Mouse (Mus musculus) liver, embryonic 16.5 days (tissue): ENCODE measurements around the gene Pfkp. TPM values are rescaled to one million over a fixed set of nuclear protein-coding genes. Genes with fewer than 3 reads are reported as not detected.

ENCODE experiments used
- ATAC-seq: fragments of 200-750 bp; cut with Nextera tagmentation; 2 replicates; pipeline ENCODE4 v1.8.0; 2017; ENCODE audit warnings: low read depth, mild to moderate bottlenecking, moderate number of reproducible peaks, moderate library complexity
- H3K27ac ChIP-seq: fragments of 300-500 bp; sonication (generic); 2 replicates; pipeline ENCODE4 v1.5.1; 2014; ENCODE audit warnings: mild to moderate bottlenecking, low read length
- H3K27me3 ChIP-seq: fragments of 300-500 bp; sonication (generic); 2 replicates; pipeline ENCODE4 v1.6.1; 2014; ENCODE audit warnings: low read depth, low read length, mixed read lengths; ENCODE audit not compliant: control insufficient read depth, insufficient read depth
- H3K36me3 ChIP-seq: fragments of 300-500 bp; sonication (generic); 2 replicates; pipeline ENCODE4 v1.6.1; 2014; ENCODE audit warnings: mild to moderate bottlenecking; ENCODE audit not compliant: control insufficient read depth, insufficient read depth
- H3K4me1 ChIP-seq: fragments of 300-500 bp; sonication (generic); 2 replicates; pipeline ENCODE4 v1.6.1; 2014; ENCODE audit warnings: low read depth, low read length, mixed read lengths; ENCODE audit not compliant: control insufficient read depth
- H3K4me2 ChIP-seq: fragments of 300-500 bp; sonication (generic); 2 replicates; pipeline ENCODE4 v1.6.1; 2014; ENCODE audit warnings: low read depth, low read length, mixed read lengths
- H3K4me3 ChIP-seq: fragments of 300-500 bp; sonication (generic); 2 replicates; pipeline ENCODE4 v1.5.1; 2014; ENCODE audit warnings: low read depth, mild to moderate bottlenecking, low read length
- H3K9ac ChIP-seq: fragments of 300-500 bp; sonication (generic); 2 replicates; pipeline ENCODE4 v1.6.1; 2014; ENCODE audit warnings: low read depth, low read length
- H3K9me3 ChIP-seq: fragments of 300-500 bp; sonication (generic); replicated peaks from 2 replicates; pipeline ENCODE4 v1.6.1; 2016; ENCODE audit warnings: low read length; ENCODE audit not compliant: control insufficient read depth
- WGBS: fragments of 180-500 bp; shearing (Covaris S2); extraction: QIAGEN DNeasy Blood & Tissue Kit; methylation state at CpG from one replicate; pipeline ENCODE4 v1.1.7; 2014; ENCODE audit not compliant: insufficient replicate concordance; 5-methylcytosine and 5-hydroxymethylcytosine counted together
- polyA plus RNA-seq: library from polyadenylated mRNA; unstranded; fragments of >200 nt; fragmentation: Nextera tagmentation; extraction: Ambion mirVana; gene quantifications from 2 replicates; pipeline ENCODE4 v1.2.1, GENCODE M21; 2015

Pfkp gene
- polyA plus RNA-seq, 1 experiment from 2014 or later, result 5.6 TPM

DNA sequence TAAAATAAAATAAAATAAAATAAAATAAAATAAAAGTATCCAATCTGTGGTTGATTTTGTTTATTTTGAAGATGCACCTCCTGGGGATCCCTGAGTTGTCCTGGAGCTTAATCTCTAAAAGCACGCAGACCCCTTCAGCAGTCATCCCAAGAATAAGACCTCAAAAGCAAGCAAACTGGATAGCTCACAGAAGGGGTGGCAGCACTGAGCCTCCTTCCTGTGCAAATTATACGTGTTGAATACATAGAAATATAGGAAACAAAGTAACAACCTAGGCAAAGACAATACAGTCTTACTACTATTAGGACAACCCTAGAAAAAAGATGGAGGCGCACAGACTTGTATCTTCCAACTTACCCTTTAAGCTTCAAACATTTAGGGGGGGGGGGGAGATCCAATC lies 965 bp upstream of the Pfkp start:
- Histone ChIP-seq H3K9ac (no peak overlapping the region), H3K9me3 (no peaks in the 10 kb centered on the region), H3K36me3 (no peaks in the 10 kb centered on the region), H3K27ac (no peak overlapping the region), H3K27me3 (no peaks in the 10 kb centered on the region), H3K4me1 (peaks cover 22% of the 10 kb centered on the region), H3K4me2 (no peak overlapping the region), H3K4me3 (no peak overlapping the region)
- WGBS, result 58% methylated on average over 3 of the region's 3 CpGs
- ATAC-seq, result no peak

DNA sequence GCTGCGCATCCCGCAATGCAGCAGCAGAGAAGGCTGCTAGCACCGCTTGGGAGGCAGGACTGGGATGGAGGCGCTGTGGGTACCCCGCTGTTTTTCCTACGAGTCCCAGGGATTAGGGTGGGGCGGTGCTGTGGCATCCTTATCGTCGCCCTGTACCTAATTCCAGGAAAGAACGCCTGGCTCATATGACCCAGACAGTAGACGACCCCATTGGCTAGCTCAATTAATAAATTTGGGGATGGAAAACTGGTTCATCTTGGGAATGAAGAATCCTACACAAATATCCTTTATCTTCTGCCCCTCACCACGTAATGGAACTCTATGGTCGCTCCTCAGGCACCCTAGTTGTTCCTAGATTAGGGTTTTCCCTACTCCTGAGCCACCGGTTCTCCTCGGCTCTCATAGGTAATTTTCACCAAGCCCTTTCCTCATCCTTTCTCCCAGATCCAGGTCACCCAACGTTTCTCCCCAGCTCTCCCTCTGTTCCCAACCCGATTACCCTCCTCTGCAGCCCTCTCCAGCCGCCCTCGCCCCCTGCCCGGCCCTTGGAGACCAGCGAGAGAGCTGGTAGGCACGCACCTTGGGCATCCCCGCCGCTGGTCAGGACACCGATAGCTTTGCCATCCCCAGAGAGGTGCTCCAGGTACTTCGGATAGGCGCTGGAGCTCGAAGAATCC lies 447 bp downstream of the Pfkp start:
- peaks cover 22% of the 10 kb centered on the region for H3K4me1 ChIP-seq
- H3K9ac ChIP-seq, result peak overlapping the region; percentile 42
- no peaks in the 10 kb centered on the region for H3K27me3 ChIP-seq
- peak; percentile 2; the same call in 1 of the 2 replicates for ATAC-seq
- WGBS, result under 1% methylated on average over 28 of the region's 28 CpGs
- H3K36me3 ChIP-seq, result no peaks in the 10 kb centered on the region
- H3K9me3 ChIP-seq, result no peaks in the 10 kb centered on the region
- peak overlapping the region; percentile 63 for H3K4me3 ChIP-seq
- H3K27ac ChIP-seq, result no peak overlapping the region
- H3K4me2 ChIP-seq, result peak overlapping the region; percentile 90

DNA sequence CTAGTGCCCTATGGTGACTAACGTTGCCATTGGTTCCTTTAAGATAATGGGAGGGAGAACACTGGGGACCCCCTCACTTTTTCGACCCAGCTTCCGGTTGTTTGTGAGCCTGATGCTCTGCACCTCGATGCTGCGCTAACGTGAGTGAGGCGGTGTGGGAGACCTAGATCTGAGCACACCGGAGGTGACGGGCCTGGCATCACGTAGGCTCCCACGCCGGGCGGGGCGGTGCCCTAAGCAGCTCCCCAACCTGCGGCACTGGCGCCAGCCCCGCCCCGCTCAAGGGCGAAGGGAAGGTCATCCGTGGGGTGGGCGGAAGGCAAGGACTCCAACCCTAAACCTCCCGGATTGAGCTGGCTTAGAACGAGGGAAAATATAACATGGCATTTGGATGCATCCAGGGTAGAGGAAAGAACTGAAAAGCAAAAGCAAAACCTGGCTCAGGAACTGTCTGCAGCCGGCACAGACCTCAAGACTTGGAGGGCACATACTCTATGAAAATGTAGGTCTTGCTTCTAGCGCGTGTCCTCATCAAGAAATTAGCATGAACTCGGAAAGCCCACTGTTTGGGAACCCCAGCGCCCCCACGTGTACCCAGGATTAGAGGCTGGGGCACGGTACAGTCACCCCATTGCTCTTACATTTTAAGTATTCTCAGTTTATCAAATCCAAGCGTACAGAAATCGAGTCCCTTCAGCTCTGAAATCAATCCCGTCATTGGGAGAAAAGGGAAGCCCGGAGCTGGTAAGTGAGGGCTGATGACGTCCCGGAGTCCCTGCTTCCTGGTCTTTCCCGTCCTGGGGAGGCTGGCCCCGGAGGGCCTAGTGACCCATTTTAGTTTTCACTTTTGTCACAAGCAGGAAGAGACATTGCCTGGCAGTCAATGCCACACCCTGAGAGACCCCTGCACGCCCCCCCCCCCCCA lies 1.2 kb downstream of the Pfkp start:
- under 1% methylated on average over 39 of the region's 39 CpGs for WGBS
- no peak overlapping the region for H3K27ac ChIP-seq
- peak; percentile 62 for ATAC-seq
- H3K36me3 ChIP-seq, result no peaks in the 10 kb centered on the region
- peak overlapping the region; percentile 42 for H3K9ac ChIP-seq
- no peaks in the 10 kb centered on the region for H3K27me3 ChIP-seq
- H3K4me3 ChIP-seq, result peak overlapping the region; percentile 63
- H3K9me3 ChIP-seq, result no peaks in the 10 kb centered on the region
- peaks cover 24% of the 10 kb centered on the region for H3K4me1 ChIP-seq
- H3K4me2 ChIP-seq, result peak overlapping the region; percentile 90

DNA sequence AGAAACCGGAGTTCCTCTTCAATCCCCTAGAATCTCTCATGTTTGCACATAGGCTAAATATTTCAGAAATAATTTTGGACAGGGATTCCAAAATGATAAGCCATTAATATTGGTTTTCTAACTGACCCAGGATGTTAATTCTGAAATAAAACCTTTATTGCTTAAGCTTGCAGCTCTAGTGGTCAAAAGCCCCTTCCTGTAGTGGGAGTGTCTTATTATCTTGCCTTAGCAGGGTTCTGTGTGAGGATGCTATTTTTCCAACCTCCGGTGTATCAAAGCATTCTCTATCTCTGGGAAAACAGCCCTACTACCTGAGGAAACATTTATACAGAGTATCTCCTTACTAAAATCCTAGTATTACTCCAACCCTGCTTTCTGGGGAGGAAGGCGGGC lies 1.9 kb downstream of the Pfkp start:
- Histone ChIP-seq H3K4me2 (peak overlapping the region; percentile 90), H3K27ac (no peak overlapping the region), H3K9me3 (no peaks in the 10 kb centered on the region), H3K27me3 (no peaks in the 10 kb centered on the region), H3K36me3 (no peaks in the 10 kb centered on the region), H3K4me1 (peaks cover 24% of the 10 kb centered on the region), H3K4me3 (peak overlapping the region; percentile 63), H3K9ac (no peak overlapping the region)
- no peak for ATAC-seq
- 32% methylated on average over 3 of the region's 3 CpGs for WGBS

DNA sequence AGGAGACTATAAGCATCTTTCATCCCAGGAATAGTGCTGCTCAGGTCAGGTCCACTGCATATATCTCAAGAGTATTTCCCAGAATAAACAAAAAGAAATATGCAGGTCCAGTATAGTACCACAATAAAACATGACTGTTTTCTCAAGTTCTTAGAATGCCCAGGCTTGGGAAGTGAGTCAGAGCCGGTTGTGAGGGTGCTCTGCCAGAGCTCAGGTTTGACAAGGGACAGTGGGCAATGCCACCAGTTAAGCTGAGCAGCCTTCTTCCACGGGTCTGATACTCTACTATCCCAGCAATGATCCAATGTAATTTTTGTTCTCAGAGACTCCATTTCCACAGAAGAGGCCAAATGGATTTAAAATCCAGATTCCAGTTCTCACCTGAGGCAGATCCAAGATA lies 2.3 kb downstream of the Pfkp start:
- peaks cover 24% of the 10 kb centered on the region for H3K4me1 ChIP-seq
- no peak overlapping the region for H3K9ac ChIP-seq
- H3K4me3 ChIP-seq, result no peak overlapping the region
- WGBS, result 41% methylated on average over 2 of the region's 2 CpGs
- no peak overlapping the region for H3K27ac ChIP-seq
- no peaks in the 10 kb centered on the region for H3K9me3 ChIP-seq
- H3K4me2 ChIP-seq, result no peak overlapping the region
- H3K36me3 ChIP-seq, result no peaks in the 10 kb centered on the region
- no peak for ATAC-seq
- H3K27me3 ChIP-seq, result no peaks in the 10 kb centered on the region

DNA sequence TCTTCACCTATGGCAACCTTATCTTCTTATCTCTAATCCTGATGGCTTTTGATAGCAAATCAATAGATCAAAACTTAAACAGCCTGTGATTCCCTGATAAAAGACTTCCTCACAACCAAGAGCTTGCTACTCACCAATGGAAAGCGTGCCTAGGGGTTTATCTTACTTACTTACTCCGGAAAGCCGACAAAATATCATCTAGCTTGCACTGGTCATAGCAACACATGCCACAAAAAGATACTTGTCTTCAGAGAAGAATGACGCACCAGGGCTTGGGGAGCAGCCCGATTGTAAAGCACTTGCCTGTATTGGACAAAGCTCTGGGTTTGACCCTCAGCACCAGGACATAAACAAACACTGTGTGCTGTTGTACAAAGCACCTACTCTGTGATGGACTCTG lies 4.6 kb downstream of the Pfkp start:
- Histone ChIP-seq H3K27ac (no peak overlapping the region), H3K4me2 (no peak overlapping the region), H3K9ac (no peak overlapping the region), H3K4me3 (no peak overlapping the region), H3K27me3 (no peaks in the 10 kb centered on the region), H3K36me3 (no peaks in the 10 kb centered on the region), H3K4me1 (peaks cover 23% of the 10 kb centered on the region), H3K9me3 (no peaks in the 10 kb centered on the region)
- 53% methylated on average over 5 of the region's 5 CpGs for WGBS
- no peak for ATAC-seq

DNA sequence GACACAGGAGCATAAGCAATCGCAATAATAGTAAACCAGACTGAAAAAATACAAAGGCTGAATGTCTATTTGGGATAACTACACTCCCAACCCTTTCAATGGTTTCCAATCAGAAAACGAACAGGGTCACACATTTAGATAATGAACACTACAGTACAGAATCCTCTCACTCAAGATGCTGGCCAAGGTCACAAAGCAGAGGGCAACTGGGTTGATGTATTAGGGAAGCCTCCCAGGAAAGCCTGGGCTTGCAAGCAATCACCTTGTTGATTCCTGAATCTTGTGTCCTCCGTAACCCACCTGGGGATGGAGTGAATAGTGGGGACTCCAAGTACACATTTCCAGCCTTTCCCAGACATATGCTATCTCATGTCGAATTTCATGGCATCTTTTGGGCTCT lies 5.6 kb downstream of the Pfkp start:
- Histone ChIP-seq H3K9me3 (no peaks in the 10 kb centered on the region), H3K9ac (no peak overlapping the region), H3K36me3 (no peaks in the 10 kb centered on the region), H3K27ac (no peak overlapping the region), H3K4me1 (peaks cover 15% of the 10 kb centered on the region), H3K4me2 (no peak overlapping the region), H3K27me3 (no peaks in the 10 kb centered on the region), H3K4me3 (no peak overlapping the region)
- WGBS, result 58% methylated on average over 4 of the region's 4 CpGs
- ATAC-seq, result no peak

DNA sequence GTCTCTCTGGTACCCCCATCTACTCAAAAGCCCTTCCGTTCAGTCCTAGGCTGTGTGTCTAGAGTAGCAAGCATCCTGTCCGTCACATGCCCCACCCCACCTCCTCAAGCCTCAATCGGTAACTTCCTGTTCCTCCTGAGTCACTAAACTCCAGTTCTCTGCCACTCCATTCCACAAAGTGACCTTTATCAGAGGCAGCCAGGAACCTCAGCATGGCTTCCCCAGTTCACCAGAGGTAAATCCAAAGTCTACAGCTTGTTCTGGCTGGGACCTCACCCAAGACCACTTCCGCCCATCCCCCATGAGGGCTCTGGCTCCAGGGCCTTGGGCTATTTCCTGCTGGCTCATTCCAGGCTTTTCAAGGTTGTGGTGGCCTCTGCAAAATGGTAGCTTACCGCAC lies 6.1 kb downstream of the Pfkp start:
- Histone ChIP-seq H3K4me2 (no peak overlapping the region), H3K9ac (no peak overlapping the region), H3K4me1 (peaks cover 9% of the 10 kb centered on the region), H3K9me3 (no peaks in the 10 kb centered on the region), H3K27me3 (no peaks in the 10 kb centered on the region), H3K36me3 (no peaks in the 10 kb centered on the region), H3K4me3 (no peak overlapping the region), H3K27ac (no peak overlapping the region)
- ATAC-seq, result 0 out of 2 replicates have a peak, but pooled peaks have one; percentile 17
- 35% methylated on average over 5 of the region's 5 CpGs for WGBS

DNA sequence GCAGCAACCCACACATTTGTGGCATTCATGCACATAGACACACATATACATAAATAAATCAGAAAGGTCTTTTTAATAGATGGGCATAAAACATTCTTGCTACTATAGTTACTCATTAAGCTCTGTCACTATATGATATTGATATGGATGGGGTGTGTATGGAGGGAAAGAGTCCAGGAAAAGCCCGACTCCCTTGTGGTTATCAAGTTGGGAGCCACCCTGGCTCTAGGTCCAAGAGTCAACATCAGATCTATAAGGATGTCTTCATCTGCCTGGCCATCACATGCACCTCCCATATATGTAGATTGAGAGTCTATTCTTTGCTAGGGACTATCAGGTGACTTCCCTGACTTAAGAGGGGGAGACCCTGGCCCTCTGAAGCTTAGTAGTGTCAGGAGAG lies 7.1 kb downstream of the Pfkp start:
- Histone ChIP-seq H3K4me1 (peaks cover 6% of the 10 kb centered on the region; the same call in 1 of the 2 replicates), H3K9ac (no peak overlapping the region), H3K27me3 (no peaks in the 10 kb centered on the region), H3K4me2 (no peak overlapping the region), H3K9me3 (no peaks in the 10 kb centered on the region), H3K27ac (no peak overlapping the region), H3K4me3 (no peak overlapping the region), H3K36me3 (no peaks in the 10 kb centered on the region)
- WGBS, result 59% methylated on average over 1 of the region's 1 CpGs
- no peak for ATAC-seq
